Mouse (Mus musculus): Measurements from ENCODE around the gene Fam193a.

Fam193a gene

DNA sequence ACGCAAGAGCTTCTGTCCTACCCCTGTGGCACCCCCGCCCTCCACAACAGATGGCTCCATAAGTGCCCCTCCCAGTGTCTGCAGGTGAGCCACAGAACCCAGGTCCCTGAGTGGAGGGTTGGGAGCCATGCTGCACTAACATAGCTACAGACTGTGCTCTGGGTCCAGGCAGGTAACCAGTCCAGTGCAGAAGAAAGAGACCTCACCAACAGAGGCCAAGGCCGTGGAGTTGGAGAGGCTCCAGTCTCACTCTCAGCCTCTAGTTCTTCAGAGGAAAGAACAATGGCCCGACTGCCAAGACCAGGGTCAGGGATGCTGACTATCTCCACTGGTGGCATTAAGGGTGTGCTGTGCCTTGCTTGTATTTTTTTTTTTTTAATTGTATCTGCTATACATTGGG lies 91.6 kb downstream of the Fam193a start:
- no peak for DNase-seq (ENCODE audit: low spot score in 2 of 2)

GRCm38 (mm10) chr5:34461841-34462240 lies 92.1 kb downstream of the Fam193a start:
- DNase-seq (ENCODE audit: low spot score in 2 of 2) = no peak

DNA sequence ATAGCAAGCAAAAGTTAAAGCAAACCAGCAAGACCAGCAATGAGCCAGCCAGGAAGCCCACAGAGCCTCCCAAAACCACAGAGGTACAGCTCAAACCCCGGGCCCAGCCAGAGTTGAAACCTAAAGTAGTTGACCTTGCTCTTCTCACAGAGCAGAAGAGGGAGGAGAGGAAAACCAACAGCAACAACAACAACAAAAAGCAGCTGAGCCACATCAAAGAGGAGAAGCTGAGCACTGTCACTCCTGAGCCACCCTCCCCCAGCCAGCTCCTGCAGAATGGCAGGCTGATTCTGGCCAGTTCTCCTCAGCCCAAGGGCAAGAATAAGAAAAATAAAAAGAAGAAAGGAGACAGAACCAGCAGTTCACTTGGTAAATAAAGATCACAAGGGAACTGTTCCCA lies 96.3 kb downstream of the Fam193a start:
- no peak for DNase-seq (ENCODE audit: low spot score in 2 of 2)

- DNase-seq (ENCODE audit: low spot score in 2 of 2) = no peak
Measured at GRCm38 (mm10) chr5:34466648-34467047, 96.9 kb downstream of the Fam193a start.

DNA sequence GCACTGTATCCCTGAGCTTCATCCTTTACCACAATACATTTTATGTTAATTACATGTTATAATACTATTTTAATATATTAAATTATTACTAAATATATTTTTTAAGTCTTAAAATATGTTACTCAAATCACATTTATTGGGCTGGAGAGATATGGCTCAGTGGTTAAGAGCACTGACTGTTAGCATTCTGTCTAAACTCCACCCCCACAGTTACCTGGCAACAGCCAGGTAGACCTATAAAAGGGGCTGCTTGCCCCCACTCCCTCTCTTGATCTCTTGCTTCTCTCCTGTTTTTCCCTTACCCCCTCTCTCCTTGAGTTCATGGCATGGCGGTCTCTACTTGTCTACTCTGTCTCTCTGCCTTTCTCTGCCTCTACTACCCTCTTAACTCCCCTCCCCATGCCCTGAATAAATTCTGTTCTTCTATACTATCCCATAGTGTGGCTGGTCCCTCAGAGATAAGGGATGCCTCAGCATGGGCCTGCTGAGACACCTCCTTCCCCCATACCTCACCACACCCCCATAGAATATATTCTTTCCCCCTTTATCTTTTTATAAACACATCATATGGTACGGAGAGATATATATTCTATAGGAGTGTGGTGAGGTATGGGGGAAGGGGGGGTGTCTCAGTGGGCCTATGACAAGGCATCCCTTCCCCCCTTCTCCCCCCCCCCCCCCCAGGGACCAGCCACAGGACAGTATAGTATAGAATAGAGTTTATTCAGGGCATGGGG lies 98.5 kb downstream of the Fam193a start:
- DNase-seq (ENCODE audit: low spot score in 2 of 2) = no peak

DNA sequence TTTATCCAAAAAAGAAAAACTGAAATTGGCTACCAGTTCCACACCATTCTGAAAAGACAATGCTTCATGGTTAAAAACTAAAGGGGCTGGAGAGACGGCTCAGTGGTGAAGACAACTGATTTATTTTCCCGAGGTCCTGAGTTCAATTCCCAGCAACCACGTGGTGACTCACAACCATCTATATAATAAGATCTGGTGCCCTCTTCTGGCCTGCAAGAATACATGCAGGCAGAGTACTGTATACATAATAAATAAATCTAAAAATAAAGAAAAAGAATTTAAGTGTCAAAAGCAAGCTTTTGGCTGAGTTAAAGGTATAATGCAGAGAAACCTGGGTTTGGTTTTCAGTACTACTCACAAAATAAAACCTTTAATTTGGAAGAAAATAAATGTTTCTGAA lies 111.2 kb downstream of the Fam193a start:
- DNase-seq (ENCODE audit: low spot score in 2 of 2) = no peak

DNA sequence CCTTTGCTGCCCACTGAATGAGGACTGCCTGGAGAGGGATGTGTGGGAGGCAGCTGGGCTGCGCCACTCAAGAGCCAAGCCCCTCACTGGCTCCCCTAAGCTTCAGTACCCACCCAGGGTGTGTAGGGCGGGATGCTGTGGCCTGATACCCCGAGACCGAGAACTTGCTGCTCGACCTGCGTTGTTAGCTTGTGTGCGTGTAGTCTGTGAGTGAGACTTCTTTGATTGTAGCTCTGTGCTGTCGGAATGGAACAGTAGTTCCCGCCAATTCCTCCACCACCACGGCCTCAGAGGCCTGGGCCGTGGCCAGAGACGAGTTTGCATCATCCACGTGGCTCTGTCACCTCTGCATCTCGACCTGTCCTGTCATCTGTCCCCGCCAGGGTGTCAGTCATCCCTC lies 116.0 kb downstream of the Fam193a start:
- no peak for DNase-seq (ENCODE audit: low spot score in 2 of 2)

GRCm38 (mm10) chr5:34487320-34488090 lies 117.8 kb downstream of the Fam193a start:
- DNase-seq (ENCODE audit: low spot score in 2 of 2) = peak in 1 of 2 experiments; percentile 56

DNA sequence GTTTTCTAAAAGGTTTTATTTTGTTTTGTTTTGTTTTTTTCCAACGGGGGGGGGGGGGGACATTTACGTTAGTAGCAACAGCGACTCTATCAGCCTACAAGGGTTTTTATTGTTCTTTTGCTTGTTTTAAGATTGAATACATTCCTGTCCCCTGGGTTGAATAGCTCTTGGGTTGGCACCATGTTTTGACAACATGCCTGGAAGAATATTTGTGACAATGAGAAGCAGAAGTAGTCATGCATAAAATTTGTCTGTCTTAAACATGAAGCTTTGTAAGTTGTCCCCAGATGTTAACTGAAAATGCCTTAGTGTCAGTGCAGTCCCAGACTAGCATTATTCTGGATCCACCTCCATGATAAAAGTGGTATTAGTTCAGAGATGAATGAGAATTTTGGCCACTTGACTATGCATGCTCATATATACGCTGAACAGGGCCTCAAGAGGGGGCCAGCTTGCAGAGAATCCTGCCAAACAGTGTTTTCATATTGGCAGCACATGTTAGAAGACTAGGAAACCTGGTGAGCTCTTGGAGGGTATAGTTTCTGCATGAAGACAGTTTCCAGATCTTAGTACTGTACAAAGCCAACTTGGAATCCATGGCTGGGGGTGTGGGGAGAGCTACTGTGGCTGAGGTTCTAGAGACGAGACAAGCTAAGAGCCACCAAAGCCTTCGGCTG lies 119.1 kb downstream of the Fam193a start:
- no peak for DNase-seq (ENCODE audit: low spot score in 2 of 2)

DNA sequence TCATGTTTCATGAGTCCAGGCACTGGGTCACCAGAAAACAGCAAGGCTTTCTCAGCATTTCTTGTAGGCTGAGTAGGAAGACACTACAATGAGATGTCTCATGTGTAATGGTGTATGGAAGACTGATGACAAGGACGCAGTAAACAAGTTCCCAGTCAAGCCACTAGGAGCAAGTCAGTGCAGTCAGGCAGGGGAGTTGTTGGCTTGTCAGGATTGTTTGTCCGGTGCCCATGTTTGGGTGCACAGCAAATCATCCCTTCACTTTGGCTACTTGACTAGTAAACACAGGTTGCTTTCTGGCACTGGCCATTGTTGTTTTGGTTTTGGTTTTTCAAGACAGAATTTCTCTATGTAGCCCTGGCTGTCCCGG lies 119.7 kb downstream of the Fam193a start:
- DNase-seq (ENCODE audit: low spot score in 2 of 2) = no peak

DNA sequence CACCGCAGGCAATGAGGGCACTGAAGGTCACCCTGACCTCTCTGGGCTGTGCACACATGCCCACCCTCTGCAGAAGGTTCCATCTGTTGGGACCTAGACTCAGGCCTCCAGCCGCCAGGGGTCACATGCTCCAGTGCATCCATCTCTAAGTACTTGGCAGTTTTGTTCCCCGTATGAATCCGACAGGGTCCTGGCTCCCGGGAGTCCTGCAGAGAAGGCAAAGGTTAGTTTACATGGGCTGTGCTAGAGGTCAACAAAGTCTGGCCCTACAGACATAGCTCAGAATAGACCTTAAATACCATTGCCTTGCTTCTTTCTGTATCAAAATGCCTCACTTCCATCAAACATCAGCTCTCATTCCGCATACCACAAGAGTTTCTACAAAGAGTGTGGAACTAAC lies 127.0 kb downstream of the Fam193a start:
- DNase-seq (ENCODE audit: low spot score in 2 of 2) = no peak

GRCm38 (mm10) chr5:34500886-34501285 lies 131.2 kb downstream of the Fam193a start:
- no peak for DNase-seq (ENCODE audit: low spot score in 2 of 2)

GRCm38 (mm10) chr5:34501588-34501987 lies 131.9 kb downstream of the Fam193a start:
- no peak for DNase-seq (ENCODE audit: low spot score in 2 of 2)

DNA sequence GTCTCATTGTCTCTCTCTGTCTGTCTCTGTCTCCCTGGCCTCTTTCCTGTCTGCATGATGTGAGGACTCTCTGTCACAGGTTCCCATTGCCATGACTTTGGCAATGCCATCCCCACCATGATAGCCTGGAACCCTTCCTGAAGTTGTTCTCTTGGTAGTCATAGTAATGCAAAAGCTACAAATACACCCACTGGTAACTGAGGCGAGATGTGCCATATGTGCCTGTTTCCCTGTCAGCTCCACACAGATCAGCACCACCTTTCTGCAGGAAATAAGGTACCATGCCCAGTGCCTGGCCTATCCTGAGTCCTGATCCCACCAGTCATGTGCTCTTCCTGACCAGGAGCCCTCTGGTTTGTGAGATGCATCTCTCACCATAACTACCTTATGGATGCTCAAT lies 132.7 kb downstream of the Fam193a start:
- no peak for DNase-seq (ENCODE audit: low spot score in 2 of 2)

DNA sequence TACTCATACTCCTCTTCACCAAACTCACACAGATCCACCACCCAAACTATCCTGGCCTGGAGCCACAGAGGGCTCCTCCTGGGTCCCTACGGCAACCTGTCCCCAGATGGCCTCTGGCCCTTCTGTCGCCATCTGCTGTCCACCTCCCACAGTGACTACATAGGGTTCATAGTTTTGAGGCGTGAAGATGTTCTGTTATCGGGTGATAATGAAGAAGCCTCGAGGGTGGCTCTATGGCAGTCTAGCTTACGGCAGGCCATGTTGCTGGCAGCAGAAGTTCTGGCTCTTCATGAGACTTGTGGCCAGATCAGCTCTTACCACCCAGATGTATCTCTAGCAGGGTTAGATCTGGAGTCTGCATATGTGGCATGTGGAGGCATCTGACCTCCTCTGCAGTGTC lies 133.1 kb downstream of the Fam193a start:
- DNase-seq (ENCODE audit: low spot score in 2 of 2) = no peak

- no peak for DNase-seq (ENCODE audit: low spot score in 2 of 2)
Measured at GRCm38 (mm10) chr5:34512486-34512885, 142.8 kb downstream of the Fam193a start.

GRCm38 (mm10) chr5:34513466-34514217 lies 143.9 kb downstream of the Fam193a start, which contains the start of gene Tnip2:
TSS of gene Tnip2 (minus strand) at chr5:34513991.
- peak; percentile 87 to 95 for DNase-seq (ENCODE audit: low spot score in 2 of 2)

DNA sequence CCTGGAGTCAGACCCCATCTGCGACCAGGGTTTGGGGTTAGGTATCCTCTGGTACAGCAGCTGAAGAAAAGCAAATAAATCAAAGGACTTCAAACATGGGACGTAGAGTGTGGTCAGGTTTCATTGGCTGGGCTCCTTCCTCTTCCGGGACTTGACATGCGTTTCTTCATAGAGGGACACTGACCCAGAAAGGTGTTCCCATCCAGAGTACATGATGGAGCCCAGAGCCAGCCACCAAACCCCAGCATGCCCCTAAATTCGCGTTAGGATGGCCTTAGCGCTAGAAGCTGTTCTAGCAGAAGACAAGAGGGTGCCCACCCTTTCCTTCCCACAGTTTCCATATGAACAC lies 144.5 kb downstream of the Fam193a start:
- no peak for DNase-seq (ENCODE audit: low spot score in 2 of 2)

DNA sequence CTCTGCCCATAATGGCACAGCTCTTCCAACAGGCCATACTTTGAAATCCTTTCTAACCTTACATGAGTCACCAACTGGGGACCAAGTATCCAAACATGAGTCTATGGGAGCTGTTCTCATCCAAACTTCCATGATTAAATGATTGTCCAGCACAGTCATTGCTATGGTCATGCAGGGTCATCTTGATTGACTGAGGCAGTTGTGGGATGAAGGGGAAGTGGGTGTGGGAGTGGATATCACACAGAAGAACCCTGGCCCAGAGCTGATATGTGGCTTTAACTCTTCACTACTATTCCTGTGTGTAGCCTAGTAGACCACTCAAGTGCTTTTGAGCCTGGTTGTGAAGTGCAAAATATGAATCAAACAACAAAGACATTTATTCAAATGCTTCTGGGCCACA lies 145.4 kb downstream of the Fam193a start:
- no peak for DNase-seq (ENCODE audit: low spot score in 2 of 2)

DNA sequence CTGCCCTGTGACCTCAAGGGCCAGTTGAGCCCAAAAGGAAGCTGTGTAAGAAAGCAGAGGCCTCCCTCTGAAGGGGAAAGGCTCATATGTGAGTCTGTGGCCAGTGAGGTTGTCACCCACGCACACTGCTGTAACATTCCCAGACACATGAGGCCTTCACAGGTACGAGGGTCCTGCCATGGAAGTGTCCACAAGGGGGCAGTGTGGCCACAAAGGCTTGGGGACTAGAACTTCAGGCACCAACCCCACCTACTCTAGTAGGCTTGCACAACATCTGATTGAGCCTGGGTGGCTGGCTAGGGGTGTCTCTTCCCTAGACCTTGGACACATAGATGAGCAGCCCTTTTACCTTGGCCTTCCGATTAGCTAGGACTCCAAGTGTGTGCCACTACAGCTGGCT lies 148.2 kb downstream of the Fam193a start:
- DNase-seq (ENCODE audit: low spot score in 2 of 2) = peak in 1 of 2 experiments; percentile 86

DNA sequence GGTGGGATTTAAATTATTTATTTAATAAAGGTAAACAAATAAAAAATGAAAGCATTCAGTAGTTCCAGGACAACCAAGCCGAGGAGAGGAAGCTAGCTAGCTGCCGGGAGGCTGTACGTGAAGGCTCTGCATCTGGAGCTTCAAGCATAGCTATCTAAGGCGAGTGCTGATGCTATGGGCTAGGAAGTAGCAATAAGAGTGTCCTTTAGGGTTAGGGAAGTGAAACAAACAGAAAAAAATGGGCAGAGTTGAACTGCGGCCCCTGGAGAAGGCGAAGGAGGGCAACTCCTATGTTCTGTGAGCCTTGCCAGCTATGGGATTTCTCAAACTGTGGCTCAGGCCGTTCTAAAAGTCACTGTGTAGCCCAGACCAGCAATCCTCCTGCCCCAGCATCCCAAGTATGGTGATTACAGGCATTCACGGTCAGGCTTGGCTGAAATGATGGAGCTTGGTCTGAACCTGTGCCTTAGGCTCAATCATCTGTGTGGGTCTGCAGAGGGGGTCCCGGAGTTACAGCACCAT lies 149.7 kb downstream of the Fam193a start:
- no peak for DNase-seq (ENCODE audit: low spot score in 2 of 2)
